Mouse (Mus musculus) testis, adult 2 months (tissue): Measurements from ENCODE around the gene Crip1.

Experiments
- CTCF ChIP-seq: fragments of 200-500 bp; IDR thresholded peaks from 2 replicates; pipeline ENCODE4 v1.5.1; 2012; ENCODE audit warnings: low read depth, mild to moderate bottlenecking, inconsistent platforms, low read length, moderate library complexity; ENCODE audit not compliant: control insufficient read depth, insufficient read depth, insufficient replicate concordance
- POLR2A ChIP-seq: fragments of 200-500 bp; IDR thresholded peaks from 2 replicates; pipeline ENCODE4 v1.6.1; 2012; ENCODE audit warnings: low read depth, mild to moderate bottlenecking, inconsistent platforms, low read length, moderate library complexity; ENCODE audit not compliant: control insufficient read depth

- no peak for TF ChIP-seq POLR2A
- no peak for TF ChIP-seq CTCF
Observed at GRCm38 (mm10) chr12:113130732-113131131, 15.4 kb upstream of the Crip1 start.
